Mouse (Mus musculus) CD4-positive naive resting alpha-beta T cell, adult 76 days (primary cell): ENCODE data around the gene Rnf215. TPM values are rescaled to one million over a fixed set of nuclear protein-coding genes. Genes with fewer than 3 reads are reported as not detected.

Experiments used
- total RNA-seq: library from RNA; stranded (reverse); gene quantifications from one replicate; pipeline ENCODE4 v1.2.4, GENCODE M21; 2023

Gene Rnf215
- 18.4 TPM for total RNA-seq

GRCm38 (mm10) chr11:4134986-4135935 lies at the start of gene Rnf215:
Gene Rnf215, plus strand, starts transcription at chr11:4135202.

GRCm38 (mm10) chr11:4095171-4096053 lies 39.6 kb upstream of the Rnf215 start, which contains the start of gene Mtfp1:
Gene Mtfp1, minus strand, starts transcription at chr11:4095445.

GRCm38 (mm10) chr11:4122742-4123579 lies 12.0 kb upstream of the Rnf215 start, which contains the start of gene Sec14l2:
Gene Sec14l2, minus strand, starts transcription at chr11:4123415.

GRCm38 (mm10) chr11:4159808-4160708 lies 25.1 kb downstream of the Rnf215 start, which contains the start of the genes Ccdc157 and Sf3a1:
Gene Ccdc157, minus strand, starts transcription at chr11:4160293.
Gene Sf3a1, plus strand, starts transcription at chr11:4160350.

GRCm38 (mm10) chr11:4186486-4187317 lies 51.7 kb downstream of the Rnf215 start, which contains the start of gene Tbc1d10a:
Gene Tbc1d10a, plus strand, starts transcription at chr11:4186789.

Other genes with a start within 250 kb of the Rnf215 start
- gene 4921536K21Rik, start 240.1 kb upstream of the Rnf215 start, total RNA-seq = not detected
- gene Dusp18, start 240.0 kb upstream of the Rnf215 start, total RNA-seq = 2.8 TPM
- gene Slc35e4, start 220.5 kb upstream of the Rnf215 start, total RNA-seq = 1.7 TPM
- 10.8 TPM for gene Tcn2, start 203.0 kb upstream of the Rnf215 start, total RNA-seq
- 78.1 TPM for gene Pes1, start 171.2 kb upstream of the Rnf215 start, total RNA-seq
- gene 4930556J24Rik, start 158.4 kb upstream of the Rnf215 start, total RNA-seq = not detected
- not detected for gene Gal3st1, start 151.6 kb upstream of the Rnf215 start, total RNA-seq
- not detected for gene Sec14l4, start 103.7 kb upstream of the Rnf215 start, total RNA-seq
- not detected for gene Sec14l3, start 70.4 kb upstream of the Rnf215 start, total RNA-seq
- gene Mtfp1, start 39.8 kb upstream of the Rnf215 start, total RNA-seq = 2.6 TPM
- 0.88 TPM for gene Sec14l2, start 11.8 kb upstream of the Rnf215 start, total RNA-seq
- gene Ccdc157, start 25.1 kb downstream of the Rnf215 start, total RNA-seq = 6.1 TPM
- gene Sf3a1, start 25.1 kb downstream of the Rnf215 start, total RNA-seq = 54.8 TPM
- gene Tbc1d10a, start 51.6 kb downstream of the Rnf215 start, total RNA-seq = 62.8 TPM
- 12.9 TPM for gene Castor1, start 83.0 kb downstream of the Rnf215 start, total RNA-seq
- gene Osm, start 101.2 kb downstream of the Rnf215 start, total RNA-seq = 12.0 TPM
- 0.18 TPM for gene Lif, start 122.4 kb downstream of the Rnf215 start, total RNA-seq